Mouse (Mus musculus): ENCODE data around the gene Gm20518.

DNA sequence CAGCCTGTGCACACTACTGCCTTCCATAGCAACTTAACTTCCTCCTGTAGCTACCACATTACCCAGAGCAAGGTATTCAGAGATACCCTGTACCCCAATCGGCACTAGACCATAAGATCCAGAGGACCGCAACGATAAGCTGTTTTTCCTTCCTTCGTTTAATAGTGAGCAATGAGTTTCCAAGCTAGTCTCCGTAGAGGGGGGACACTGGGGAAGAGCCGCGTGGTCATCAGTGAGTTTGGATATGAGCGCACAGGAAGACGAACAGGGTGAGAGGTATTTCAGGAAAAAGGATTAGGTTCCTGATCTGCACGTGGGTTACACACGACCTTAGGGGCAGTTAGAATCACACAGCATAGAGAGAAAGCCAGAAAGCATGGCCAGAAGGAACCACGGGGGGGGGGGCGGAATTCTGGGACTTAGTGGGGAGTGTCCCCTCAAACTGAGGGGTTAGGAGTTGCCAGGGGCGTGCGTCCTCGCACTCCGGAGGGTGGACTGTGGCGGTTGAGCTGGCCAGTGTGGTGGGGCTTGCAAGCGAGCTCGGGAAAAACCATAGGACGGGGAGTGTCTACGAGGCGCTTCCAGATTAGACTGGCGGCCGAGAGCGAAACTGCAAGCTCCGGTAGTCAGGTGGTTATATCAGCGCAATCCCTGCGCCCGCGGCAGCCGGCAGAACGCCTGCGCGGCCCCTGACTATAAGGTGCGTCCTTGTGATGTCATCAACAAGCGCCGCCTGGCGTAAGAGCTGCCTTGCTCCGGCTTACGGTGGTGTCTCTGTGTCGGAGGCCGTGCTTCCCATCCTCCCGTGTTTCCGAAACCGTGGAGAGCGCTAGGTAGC lies 30.1 kb upstream of the Gm20518 start:
- TF ChIP-seq POLR2A (IDR thresholded peaks at IDR 0.05; ENCODE audit: low read depth, low read length) (peak; percentile 84), CTCF (conservative IDR thresholded peaks at IDR 0.05; ENCODE audit: insufficient read depth, insufficient read length, low read depth, low read length) (peak; percentile 52)
